Mouse (Mus musculus) right cerebral cortex, adult 2 months (tissue): Measurements from ENCODE around the gene Rpn1.

Source experiments
- DNase-seq, 2 experiments: peaks; one replicate each; pipeline ENCODE4 v3.0.0; 2021 to 2022; ENCODE audit warnings: low spot score in 2 of 2

The Rpn1 gene

DNA sequence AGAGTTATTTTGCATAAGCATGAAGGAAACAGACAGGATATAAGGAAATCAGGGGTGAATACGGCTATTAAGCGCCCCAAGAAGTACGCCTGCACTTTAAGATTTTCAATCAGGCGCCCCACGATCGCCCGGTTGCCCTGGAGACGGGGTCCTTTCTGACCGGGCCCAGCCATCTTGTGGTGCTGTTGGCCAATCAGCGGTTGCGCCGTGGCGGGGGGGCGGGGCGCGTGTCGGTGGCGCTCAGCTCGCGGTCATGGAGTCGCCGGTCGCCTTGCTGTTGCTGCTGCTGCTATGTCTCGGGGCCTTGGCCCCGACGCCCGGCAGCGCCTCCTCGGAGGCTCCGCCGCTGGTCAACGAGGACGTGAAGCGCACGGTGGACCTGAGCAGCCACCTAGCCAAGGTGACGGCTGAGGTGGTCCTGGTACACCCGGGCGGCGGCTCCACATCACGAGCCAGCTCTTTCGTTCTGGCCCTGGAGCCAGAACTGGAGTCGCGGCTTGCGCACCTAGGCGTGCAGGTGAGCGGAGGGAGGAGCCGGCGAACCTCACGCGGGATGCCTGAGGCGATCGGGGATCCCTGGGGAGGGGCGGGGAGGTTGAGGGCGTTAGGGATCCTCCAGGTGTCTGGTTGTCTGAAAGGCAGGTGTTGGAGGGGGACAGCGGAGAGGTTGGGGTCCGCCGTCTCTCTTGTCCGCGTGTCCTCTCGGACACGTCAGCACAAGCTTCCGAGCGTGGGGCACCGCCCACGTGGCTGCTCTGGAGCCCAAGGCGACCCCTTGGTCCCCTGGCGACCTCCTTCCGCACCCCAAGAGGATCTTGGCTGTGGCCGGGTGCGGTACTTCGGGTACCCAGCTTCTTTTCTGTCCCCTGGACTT, at the start of gene Rpn1:
TSS of gene Rpn1 (plus strand) at position 205 of the 874 bp plus-strand sequence.
- DNase-seq, result peak; percentile 98

- DNase-seq, result peak; percentile 23 to 24
Observed at GRCm38 (mm10) chr6:88037471-88038045, 46.7 kb upstream of the Rpn1 start.

GRCm38 (mm10) chr6:88039426-88039825, 44.9 kb upstream of the Rpn1 start:
- peak; percentile 42 to 67 for DNase-seq

- DNase-seq, result peak in 1 of 2 experiments; percentile 39
Observed at GRCm38 (mm10) chr6:88041221-88041620, 43.1 kb upstream of the Rpn1 start.

DNA sequence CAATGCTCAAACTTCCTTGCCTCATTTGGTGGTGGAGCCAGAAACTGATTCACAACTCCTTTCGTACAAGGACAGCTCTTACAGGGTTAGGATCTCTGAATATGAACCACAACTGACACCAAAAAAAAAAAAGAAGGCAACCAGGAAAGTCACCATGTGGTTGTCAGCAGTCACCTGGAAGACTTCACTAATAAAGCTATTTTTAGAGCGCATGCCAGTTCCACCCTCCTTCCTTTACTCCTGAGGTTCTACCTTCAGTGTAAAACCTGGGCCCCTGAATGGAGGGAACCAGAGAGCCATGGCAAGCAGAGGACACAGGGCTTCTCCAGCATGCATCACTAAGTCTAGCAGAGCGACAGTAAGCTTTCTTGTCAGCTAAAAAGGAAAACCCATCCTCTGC, 41.9 kb upstream of the Rpn1 start:
- DNase-seq, result no peak

DNA sequence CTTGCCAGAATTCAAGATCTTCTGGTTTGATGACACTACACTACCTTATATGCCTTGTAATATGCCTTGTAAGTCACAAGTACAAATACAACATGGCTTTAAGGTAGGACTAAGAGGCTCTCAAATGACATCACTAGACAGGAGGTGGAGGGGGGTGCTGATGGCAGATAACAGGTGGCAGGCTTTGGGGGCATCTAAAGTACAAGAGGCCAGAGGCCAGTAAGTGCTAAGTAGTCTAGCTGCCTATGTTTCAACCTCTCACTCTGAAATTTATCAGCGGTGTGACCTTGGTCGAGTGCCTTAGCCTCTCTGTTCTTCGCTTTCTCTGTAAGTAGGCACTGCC, 40.1 kb upstream of the Rpn1 start:
- DNase-seq, result no peak

GRCm38 (mm10) chr6:88044577-88045405, 39.5 kb upstream of the Rpn1 start, which contains the start of gene Rab7:
Gene Rab7 (minus strand): TSS chr6:88045270.
- peak; percentile 95 to 97 for DNase-seq

DNA sequence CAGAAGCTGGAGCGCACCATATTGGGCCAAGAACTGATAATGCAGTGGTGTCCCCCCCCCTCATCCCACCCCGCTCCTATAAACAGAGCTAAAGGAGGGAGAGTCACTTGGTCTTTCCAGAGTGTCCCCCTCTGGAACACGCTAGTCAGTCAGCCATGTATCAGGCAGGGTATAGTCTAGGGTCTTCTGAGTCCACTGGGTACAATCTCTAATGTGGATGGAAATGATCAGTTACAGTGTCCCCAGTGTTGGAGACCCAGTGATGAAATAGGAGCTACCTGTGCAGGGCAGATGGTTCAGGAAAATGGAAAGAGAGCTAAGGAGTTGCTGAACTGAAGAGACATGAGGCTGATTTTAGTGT, 38.9 kb upstream of the Rpn1 start:
- no peak for DNase-seq

DNA sequence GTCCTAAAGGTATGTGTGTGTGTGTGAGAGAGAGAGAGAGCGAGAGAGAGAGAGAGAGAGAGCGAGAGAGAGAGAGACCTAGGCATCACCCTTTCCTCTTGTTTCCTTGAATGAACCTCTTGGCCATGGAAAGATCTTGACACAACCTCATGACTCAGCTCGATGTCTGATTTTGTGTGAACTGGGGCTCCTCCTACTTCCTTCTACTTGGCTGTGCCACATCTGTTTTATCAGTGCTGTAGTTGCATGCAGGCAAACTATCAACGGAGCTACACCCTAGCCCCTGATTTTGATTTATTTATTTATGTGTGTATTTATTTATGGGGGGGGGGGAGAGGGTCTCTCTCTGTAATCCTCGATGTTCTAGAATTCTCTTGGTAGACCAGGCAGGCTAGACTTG, 36.4 kb upstream of the Rpn1 start:
- DNase-seq, result no peak

DNA sequence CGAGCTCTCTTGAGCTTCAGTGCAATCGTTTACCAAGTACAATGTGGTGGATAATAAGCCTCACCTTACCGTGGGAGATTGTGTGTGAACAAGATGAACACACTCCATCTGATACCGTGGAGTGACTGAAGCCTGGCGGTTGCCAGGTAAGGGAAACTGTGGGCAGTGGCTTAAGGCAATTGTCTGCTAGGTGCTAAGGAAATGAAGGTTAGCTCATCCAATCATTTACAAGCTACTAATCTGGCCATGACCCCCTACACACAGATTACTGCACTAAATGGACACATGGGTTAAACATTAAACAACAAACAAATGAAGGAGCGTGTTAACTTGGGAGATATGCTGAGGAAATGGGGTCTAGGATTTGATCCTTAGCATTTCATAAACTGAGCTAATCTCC, 35.3 kb upstream of the Rpn1 start:
- no peak for DNase-seq

DNA sequence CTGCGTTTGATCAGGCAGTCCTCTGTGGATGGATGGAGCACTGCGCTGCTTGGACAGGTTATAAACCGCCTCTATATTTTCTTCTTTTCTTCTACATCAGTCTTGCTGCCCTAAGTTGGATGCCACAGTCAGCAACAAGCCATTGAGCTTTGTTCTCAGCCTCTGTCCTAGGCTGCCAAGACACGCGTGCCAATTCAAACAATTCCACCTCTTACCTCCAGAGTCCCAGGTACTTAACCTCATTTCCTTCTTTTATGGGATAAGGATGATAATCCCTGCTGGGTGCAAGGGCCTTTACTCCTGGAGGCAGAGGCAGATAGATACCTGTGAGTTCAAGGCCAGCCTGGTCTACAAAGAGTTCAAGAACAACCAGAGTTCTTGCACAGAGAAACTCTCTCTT, 33.1 kb upstream of the Rpn1 start:
- no peak for DNase-seq

DNA sequence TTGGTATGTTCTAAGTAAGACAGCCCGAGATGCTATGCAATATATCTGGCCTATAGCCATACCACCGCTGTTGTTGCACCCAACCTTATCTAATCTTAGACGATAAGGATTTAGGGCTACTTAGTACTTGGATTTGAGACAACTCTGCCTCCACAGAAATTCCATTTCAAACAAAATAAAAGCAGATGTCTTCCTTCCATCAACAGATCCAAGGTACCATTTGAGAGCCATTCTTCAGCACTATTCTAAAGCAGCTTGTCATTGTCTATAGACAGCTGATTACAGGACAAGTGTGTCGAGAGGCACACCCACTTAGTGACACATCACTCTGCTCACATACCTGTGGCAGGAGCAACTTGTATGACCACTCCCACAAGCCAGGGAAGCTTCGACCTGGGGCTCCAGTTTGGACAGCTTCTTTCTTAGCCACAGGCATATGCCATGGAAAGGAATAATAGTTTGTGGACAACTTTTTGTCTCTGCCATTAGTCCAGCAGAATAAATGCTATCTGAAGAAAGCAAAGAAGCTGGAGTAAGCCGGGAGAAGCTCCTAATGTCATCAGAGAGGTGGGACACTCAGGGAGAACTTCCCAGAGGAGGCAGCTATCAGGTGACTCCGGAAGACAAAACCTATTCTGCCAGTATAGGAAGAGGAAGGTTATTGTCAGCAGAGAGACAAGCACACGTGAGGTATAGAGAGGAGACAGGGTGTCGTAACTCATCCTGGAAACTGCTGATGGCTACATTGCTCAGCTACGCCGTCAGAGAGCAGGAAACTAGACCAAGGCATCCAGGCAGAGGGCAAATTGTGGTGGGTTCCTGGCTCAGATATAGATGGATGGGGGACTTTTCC, 30.8 kb upstream of the Rpn1 start:
- DNase-seq, result no peak

DNA sequence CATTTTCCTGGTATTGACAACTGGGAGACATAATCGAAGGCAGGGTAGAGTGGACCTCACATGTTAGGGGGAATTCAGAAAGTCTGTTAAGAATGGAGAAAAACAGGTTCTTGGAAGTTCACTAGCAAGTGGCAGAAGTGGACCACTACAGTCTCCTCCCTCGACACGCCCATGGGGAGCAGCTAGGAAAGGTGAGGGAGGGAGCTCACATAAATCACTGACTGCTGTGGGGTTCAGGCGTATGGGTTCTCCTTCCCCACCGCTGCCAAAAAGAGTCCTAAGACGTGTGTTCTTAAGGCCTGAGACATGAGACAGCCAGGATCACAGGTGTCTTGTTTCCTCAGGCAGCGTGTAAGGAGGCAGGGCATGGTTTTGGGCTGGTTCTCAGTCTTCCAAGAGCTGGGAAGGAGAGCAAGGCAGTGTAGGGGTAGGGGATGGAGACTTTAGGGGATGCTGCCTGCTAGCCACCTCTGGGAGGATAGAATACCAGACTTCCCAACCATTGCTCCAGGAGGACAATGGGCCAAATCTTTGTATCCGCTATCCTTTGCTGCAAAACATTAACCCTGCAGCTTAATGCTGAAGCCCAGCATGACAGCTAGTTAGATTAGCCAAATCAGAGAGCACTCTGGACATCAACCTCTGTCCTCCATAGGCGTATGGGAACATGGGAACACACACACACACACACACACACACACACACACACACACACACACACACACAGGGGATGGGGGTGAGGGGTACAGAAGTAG, 30.0 kb upstream of the Rpn1 start:
- DNase-seq, result no peak

DNA sequence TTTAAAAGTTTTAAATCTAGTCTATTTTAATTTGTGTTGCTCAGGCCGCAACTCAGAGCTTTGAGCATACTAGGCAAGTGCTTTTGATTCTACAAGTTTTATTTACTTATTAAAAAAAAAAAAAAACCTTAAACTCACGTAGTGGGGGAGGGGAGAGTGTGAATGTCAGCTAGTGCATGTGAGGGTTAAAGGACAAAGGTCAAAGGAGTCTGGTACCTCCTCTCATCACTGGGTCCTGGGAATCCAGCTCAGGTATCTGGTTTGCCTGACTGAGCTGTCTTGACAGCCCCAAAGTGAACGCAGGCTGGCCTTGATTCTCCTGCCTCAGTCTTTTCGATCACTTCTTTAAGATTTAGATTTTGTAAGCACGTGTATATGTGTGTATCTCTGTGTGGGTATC, 28.6 kb upstream of the Rpn1 start:
- no peak for DNase-seq

- peak; percentile 67 for DNase-seq
Observed at GRCm38 (mm10) chr6:88056866-88057265, 27.4 kb upstream of the Rpn1 start.

- DNase-seq, result no peak
Observed at GRCm38 (mm10) chr6:88059903-88060302, 24.4 kb upstream of the Rpn1 start.

GRCm38 (mm10) chr6:88060602-88061001, 23.7 kb upstream of the Rpn1 start:
- DNase-seq, result no peak

- no peak for DNase-seq
Observed at GRCm38 (mm10) chr6:88061406-88061805, 22.9 kb upstream of the Rpn1 start.

- DNase-seq, result no peak
Observed at GRCm38 (mm10) chr6:88062398-88062797, 21.9 kb upstream of the Rpn1 start.

DNA sequence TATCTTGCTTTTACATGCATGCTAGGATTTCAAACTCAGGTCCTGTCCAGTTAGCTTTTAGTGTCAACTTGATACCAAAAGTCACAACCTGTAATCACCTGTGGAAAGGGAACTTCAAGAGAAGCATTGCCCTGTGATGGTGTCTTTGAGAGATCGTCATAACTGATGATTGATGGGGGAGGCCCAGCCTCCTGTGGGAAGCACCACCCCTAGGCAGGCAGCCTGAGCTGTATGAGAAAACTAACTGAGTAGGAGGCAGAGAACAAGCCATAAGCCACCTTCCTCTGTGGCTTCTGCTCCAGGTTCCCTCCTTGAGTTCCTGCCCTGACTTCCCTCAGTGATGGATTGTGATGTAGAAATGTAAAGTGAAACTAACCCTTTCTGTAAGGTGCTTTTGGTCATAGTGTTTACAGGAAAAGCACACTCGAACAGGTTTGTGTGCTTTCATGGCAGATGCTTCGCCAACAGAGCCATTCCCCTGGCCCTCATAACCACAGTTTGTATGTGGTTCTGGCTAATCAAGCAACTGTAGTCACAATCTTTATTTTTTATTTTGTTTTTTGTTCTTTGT, 20.1 kb upstream of the Rpn1 start:
- no peak for DNase-seq

- DNase-seq, result no peak
Observed at GRCm38 (mm10) chr6:88065116-88065515, 19.2 kb upstream of the Rpn1 start.
